Mouse (Mus musculus): ENCODE measurements around the gene Fat1. TPM values are rescaled to one million over a fixed set of nuclear protein-coding genes. Genes with fewer than 3 reads are reported as not detected.

Gene Fat1
- polyA plus RNA-seq, 1 experiment from 2014 or later = 13.3 TPM

GRCm38 (mm10) chr8:44936481-44936961 lies 1.3 kb downstream of the Fat1 start:
- ATAC-seq (replicated peaks; ENCODE audit: low FRiP score, low read depth) (no peak), DNase-seq (ENCODE audit: low spot score) (peak; percentile 61)
- Histone ChIP-seq H3K4me1 (replicated peaks; ENCODE audit: insufficient read depth, low read length) (0 out of 2 replicates have a peak, but pooled peaks cover 5% of the 10 kb centered on the region), H3K27ac (peak overlapping the region; percentile 91), H3K4me2 (ENCODE audit: low read length) (peak overlapping the region; percentile 79), H3K4me3 (replicated peaks; ENCODE audit: low read depth, low read length) (peak overlapping the region; percentile 77), H3K27me3 (ENCODE audit: insufficient read depth, low read length) (no peaks in the 10 kb centered on the region), H3K36me3 (ENCODE audit: insufficient read depth, low read length) (0 out of 2 replicates have a peak, but pooled peaks cover 3% of the 10 kb centered on the region), H3K9ac (ENCODE audit: low read depth, low read length) (peak overlapping the region; percentile 67), H3K9me3 (replicated peaks; ENCODE audit: low read length) (no peaks in the 10 kb centered on the region)
- no peak for TF ChIP-seq CTCF (IDR thresholded peaks at IDR 0.05; ENCODE audit: low read depth)
- WGBS = 1% methylated on average over 16 of the region's 16 CpGs

- TF ChIP-seq CTCF (IDR thresholded peaks at IDR 0.05; ENCODE audit: low read depth) = peak; percentile 49
- H3K9me3 ChIP-seq (replicated peaks; ENCODE audit: low read length) = no peaks in the 10 kb centered on the region
- peak overlapping the region; percentile 79 for H3K4me2 ChIP-seq (ENCODE audit: low read length)
- H3K27me3 ChIP-seq (ENCODE audit: insufficient read depth, low read length) = no peaks in the 10 kb centered on the region
- DNase-seq (ENCODE audit: low spot score) (peak; percentile 82), ATAC-seq (replicated peaks; ENCODE audit: low FRiP score, low read depth) (no peak)
- peak overlapping the region; percentile 77 for H3K4me3 ChIP-seq (replicated peaks; ENCODE audit: low read depth, low read length)
- 0 out of 2 replicates have a peak, but pooled peaks cover 5% of the 10 kb centered on the region for H3K4me1 ChIP-seq (replicated peaks; ENCODE audit: insufficient read depth, low read length)
- under 1% methylated on average over 34 of the region's 34 CpGs for WGBS
- 0 out of 2 replicates have a peak, but pooled peaks cover 3% of the 10 kb centered on the region for H3K36me3 ChIP-seq (ENCODE audit: insufficient read depth, low read length)
- H3K9ac ChIP-seq (ENCODE audit: low read depth, low read length) = peak overlapping the region; percentile 67
- H3K27ac ChIP-seq = peak overlapping the region; percentile 91
Observed at GRCm38 (mm10) chr8:44937141-44937825, 2.0 kb downstream of the Fat1 start.

DNA sequence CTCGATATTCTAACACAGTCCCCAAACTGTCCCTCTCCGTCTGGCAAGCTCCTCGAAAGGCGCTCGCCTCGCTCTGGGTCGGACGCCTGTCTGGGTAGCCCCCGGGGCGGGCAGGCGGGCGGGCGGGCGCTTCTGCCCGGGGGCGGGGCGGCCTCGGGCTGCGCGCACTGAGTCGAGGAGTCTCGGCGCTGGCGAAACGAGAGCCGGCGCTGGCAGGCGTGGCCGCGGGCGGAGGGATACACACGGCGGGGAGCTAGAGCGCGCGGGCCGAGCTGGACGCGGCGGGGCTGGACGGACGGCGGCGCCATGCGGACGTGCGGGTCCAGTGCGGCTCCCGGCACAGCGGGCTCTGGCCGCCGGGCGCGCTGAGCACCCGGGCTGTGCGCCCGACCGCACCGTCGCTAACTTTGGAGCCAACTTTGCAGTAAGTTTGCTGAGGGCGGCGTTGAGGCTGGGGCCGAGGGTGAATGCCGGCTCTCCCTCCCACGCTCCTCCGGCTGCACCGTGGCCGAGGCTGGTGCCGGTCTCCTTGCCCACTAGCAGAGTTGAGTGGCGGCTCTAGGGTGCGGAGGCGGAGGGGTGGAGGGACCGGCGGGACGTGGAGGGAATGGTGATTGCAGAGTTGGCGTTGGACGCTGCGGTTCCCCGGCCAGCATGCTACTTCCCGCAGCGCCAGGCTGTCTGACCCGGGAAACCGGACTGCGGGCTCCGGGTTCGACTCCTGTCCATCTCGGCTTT lies 2.8 kb downstream of the Fat1 start:
- under 1% methylated on average over 80 of the region's 87 CpGs for WGBS

DNA sequence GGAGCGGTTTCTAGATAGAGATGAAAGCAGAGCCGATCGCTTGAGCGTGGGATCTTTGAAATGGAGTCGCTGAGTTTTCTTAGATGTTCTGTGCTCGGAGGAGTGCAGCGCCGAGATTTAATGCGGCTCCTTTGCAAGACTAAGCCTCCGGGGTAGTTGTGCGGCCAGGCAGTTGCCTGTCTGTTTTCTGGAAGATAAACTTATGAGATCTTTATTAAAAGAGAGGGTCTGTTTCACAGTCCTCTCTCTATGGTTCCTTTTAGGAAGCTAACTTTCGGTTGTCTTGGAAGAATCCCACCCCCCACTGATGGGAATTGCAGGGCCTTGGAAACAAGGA lies 3.4 kb downstream of the Fat1 start:
- Histone ChIP-seq H3K4me1 (replicated peaks; ENCODE audit: insufficient read depth, low read length) (0 out of 2 replicates have a peak, but pooled peaks cover 11% of the 10 kb centered on the region), H3K9ac (ENCODE audit: low read depth, low read length) (peak overlapping the region; percentile 67), H3K36me3 (ENCODE audit: insufficient read depth, low read length) (0 out of 2 replicates have a peak, but pooled peaks cover 3% of the 10 kb centered on the region), H3K4me2 (ENCODE audit: low read length) (peak overlapping the region; percentile 79), H3K27ac (peak overlapping the region; percentile 91), H3K9me3 (replicated peaks; ENCODE audit: low read length) (no peaks in the 10 kb centered on the region), H3K27me3 (ENCODE audit: insufficient read depth, low read length) (no peaks in the 10 kb centered on the region), H3K4me3 (replicated peaks; ENCODE audit: low read depth, low read length) (peak overlapping the region; percentile 77)
- no peak for ATAC-seq (replicated peaks; ENCODE audit: low FRiP score, low read depth)
- DNase-seq (ENCODE audit: low spot score) = no peak
- no peak for TF ChIP-seq CTCF (IDR thresholded peaks at IDR 0.05; ENCODE audit: low read depth)
- WGBS = under 1% methylated on average over 12 of the region's 12 CpGs

More for the DNA sequence above, 2.8 kb downstream of the Fat1 start:
- peak overlapping the region; percentile 79 for H3K4me2 ChIP-seq (ENCODE audit: low read length)
- H3K27me3 ChIP-seq (ENCODE audit: insufficient read depth, low read length) = no peaks in the 10 kb centered on the region
- DNase-seq (ENCODE audit: low spot score) (peak; percentile 96), ATAC-seq (replicated peaks; ENCODE audit: low FRiP score, low read depth) (peak; percentile 88)
- H3K4me3 ChIP-seq (replicated peaks; ENCODE audit: low read depth, low read length) = peak overlapping the region; percentile 77
- H3K4me1 ChIP-seq (replicated peaks; ENCODE audit: insufficient read depth, low read length) = 0 out of 2 replicates have a peak, but pooled peaks cover 10% of the 10 kb centered on the region
- no peaks in the 10 kb centered on the region for H3K9me3 ChIP-seq (replicated peaks; ENCODE audit: low read length)
- peak overlapping the region; percentile 91 for H3K27ac ChIP-seq
- peak overlapping the region; percentile 67 for H3K9ac ChIP-seq (ENCODE audit: low read depth, low read length)
- peak; percentile 21; the same call in 1 of the 2 replicates for TF ChIP-seq CTCF (IDR thresholded peaks at IDR 0.05; ENCODE audit: low read depth)
- H3K36me3 ChIP-seq (ENCODE audit: insufficient read depth, low read length) = 0 out of 2 replicates have a peak, but pooled peaks cover 3% of the 10 kb centered on the region

DNA sequence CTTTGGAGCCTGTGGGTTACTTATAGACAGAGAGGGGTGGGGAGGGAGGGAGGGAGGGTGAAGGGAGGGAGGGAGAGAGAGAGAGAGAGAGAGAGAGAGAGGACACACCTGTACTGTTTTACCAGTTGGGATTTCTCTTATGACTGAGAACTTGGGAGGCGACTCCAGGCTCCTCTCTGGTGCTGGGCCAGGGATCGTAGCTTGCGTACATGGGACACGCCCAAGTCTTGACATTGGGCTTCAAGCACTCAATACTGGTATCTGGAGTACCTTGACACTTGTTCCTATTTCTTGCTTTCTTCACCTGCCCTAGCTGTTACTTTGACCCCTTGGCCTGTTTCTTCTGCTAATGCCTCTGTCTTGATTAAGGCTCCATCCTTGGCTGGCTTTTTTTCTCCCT lies 10.3 kb downstream of the Fat1 start:
- no peak for DNase-seq (ENCODE audit: low spot score)
- no peaks in the 10 kb centered on the region for H3K9me3 ChIP-seq (replicated peaks; ENCODE audit: low read length)
- no peak overlapping the region for H3K4me2 ChIP-seq (ENCODE audit: low read length)
- H3K9ac ChIP-seq (ENCODE audit: low read depth, low read length) = no peak overlapping the region
- ATAC-seq (replicated peaks; ENCODE audit: low FRiP score, low read depth) = no peak
- no peak overlapping the region for H3K4me3 ChIP-seq (replicated peaks; ENCODE audit: low read depth, low read length)
- H3K36me3 ChIP-seq (ENCODE audit: insufficient read depth, low read length) = peaks cover 8% of the 10 kb centered on the region
- 93% methylated on average over 4 of the region's 4 CpGs for WGBS
- TF ChIP-seq CTCF (IDR thresholded peaks at IDR 0.05; ENCODE audit: low read depth) = no peak
- peaks cover 12% of the 10 kb centered on the region; the same call in 1 of the 2 replicates for H3K4me1 ChIP-seq (replicated peaks; ENCODE audit: insufficient read depth, low read length)
- H3K27me3 ChIP-seq (ENCODE audit: insufficient read depth, low read length) = no peaks in the 10 kb centered on the region
- H3K27ac ChIP-seq = no peak overlapping the region

- H3K4me3 ChIP-seq (replicated peaks; ENCODE audit: low read depth, low read length) = no peak overlapping the region
- DNase-seq (ENCODE audit: low spot score) (no peak), ATAC-seq (replicated peaks; ENCODE audit: low FRiP score, low read depth) (no peak)
- no peak overlapping the region for H3K27ac ChIP-seq
- H3K27me3 ChIP-seq (ENCODE audit: insufficient read depth, low read length) = no peaks in the 10 kb centered on the region
- peaks cover 6% of the 10 kb centered on the region; the same call in 1 of the 2 replicates for H3K4me1 ChIP-seq (replicated peaks; ENCODE audit: insufficient read depth, low read length)
- TF ChIP-seq CTCF (IDR thresholded peaks at IDR 0.05; ENCODE audit: low read depth) = no peak
- H3K4me2 ChIP-seq (ENCODE audit: low read length) = no peak overlapping the region; the same call in 1 of the 2 replicates
- WGBS = 34% methylated on average over 9 of the region's 9 CpGs
- peaks cover 34% of the 10 kb centered on the region for H3K36me3 ChIP-seq (ENCODE audit: insufficient read depth, low read length)
- H3K9ac ChIP-seq (ENCODE audit: low read depth, low read length) = no peak overlapping the region
- H3K9me3 ChIP-seq (replicated peaks; ENCODE audit: low read length) = 0 out of 2 replicates have a peak, but pooled peaks cover 5% of the 10 kb centered on the region
Observed at GRCm38 (mm10) chr8:44948597-44948996, 13.3 kb downstream of the Fat1 start.

All from kidney, postnatal 0 days (tissue).